Mouse (Mus musculus): Measurements from ENCODE around the gene Hyal1. TPM values are rescaled to one million over a fixed set of nuclear protein-coding genes. Genes with fewer than 3 reads are reported as not detected.
"Not testable (repeated sequence)": the region's sequence is repeated elsewhere in the genome, so short reads cannot be mapped to it uniquely, and the experiment has no call there.

Gene Hyal1
- polyA plus RNA-seq, 1 experiment from 2014 or later, result 8.5 TPM

DNA sequence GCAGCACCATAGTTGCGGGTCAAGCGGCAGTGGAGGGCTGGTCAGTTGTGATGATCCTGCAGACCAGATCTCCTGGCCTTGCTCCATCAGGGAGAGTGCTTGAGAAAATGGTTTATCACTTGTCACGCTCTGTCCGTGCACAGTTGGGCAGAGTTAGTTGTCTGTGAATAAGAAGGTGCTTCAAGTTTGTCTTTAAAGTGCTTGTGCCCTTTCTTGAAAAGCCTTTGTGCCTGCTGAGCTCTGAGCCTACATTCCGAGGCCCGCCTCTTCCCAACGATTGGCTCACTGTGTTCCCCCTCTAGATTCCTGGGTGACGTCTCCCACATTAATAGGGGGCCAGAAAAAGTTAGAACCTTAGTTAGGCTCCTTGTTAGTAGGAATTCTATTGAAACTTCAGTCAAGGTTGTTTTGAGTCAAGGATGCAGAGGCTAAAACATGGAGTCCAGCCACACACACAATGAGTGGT lies 24.8 kb upstream of the Hyal1 start:
- Histone ChIP-seq H3K4me1 (replicated peaks) (peaks cover 61% of the 10 kb centered on the region), H3K27me3 (peaks cover 56% of the 10 kb centered on the region)

DNA sequence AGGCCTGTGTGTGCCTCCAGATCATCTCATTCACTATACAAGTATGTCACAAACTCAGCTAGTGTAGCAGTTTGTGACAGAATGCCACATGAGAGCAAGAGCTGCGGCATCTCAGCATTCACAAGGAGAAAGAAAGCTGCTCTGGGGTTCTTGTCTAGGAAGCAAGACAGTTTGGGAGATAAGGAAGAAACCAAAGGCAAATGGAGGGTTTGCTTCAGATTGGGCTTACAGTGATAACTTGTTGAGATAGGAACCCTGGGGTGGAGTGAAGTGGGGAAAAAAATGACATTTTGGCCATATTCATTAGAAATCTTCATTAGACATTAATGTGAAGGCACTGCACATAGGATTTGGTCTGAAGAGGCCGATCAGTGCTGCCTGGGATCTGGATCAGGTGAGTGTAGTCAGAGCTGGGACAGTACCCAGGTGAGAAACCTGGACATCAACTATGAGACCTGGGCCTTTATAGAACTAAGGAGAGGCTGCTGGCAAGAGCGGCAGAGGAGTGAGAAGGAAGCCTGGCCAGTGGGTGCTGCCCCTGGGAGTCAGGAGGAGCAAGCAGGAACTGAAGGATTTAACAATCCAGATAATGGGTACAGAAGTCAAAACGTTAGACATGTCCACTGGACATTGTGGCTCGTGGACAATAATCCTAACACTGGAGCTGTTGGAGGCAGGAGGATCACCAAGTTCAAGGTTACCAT lies 23.9 kb upstream of the Hyal1 start:
- ATAC-seq (ENCODE audit: low read depth), result no peak
- H3K27ac ChIP-seq (replicated peaks), result no peak overlapping the region
- H3K27me3 ChIP-seq, result peaks cover 53% of the 10 kb centered on the region
- peak overlapping the region; percentile 97 for H3K4me2 ChIP-seq
- H3K4me1 ChIP-seq (replicated peaks), result peaks cover 54% of the 10 kb centered on the region
- no peaks in the 10 kb centered on the region for H3K9me3 ChIP-seq
- peak overlapping the region; percentile 80 for H3K4me3 ChIP-seq
- WGBS, result 75% methylated on average over 5 of the region's 5 CpGs
- H3K36me3 ChIP-seq, result peaks cover 9% of the 10 kb centered on the region
- H3K9ac ChIP-seq, result peak overlapping the region; percentile 81; the same call in 1 of the 2 replicates

More for the DNA sequence above, 24.8 kb upstream of the Hyal1 start:
- peak overlapping the region; percentile 97 for H3K4me2 ChIP-seq
- ATAC-seq (ENCODE audit: low read depth), result no peak
- H3K36me3 ChIP-seq, result peaks cover under 1% of the 10 kb centered on the region; the same call in 1 of the 2 replicates
- peak overlapping the region; percentile 68 for H3K9ac ChIP-seq
- no peaks in the 10 kb centered on the region for H3K9me3 ChIP-seq
- WGBS, result 8% methylated on average over 8 of the region's 8 CpGs
- peak overlapping the region; percentile 36 for H3K4me3 ChIP-seq
- H3K27ac ChIP-seq (replicated peaks), result 0 out of 2 replicates have a peak overlapping the region, but pooled peaks have one; percentile 28

DNA sequence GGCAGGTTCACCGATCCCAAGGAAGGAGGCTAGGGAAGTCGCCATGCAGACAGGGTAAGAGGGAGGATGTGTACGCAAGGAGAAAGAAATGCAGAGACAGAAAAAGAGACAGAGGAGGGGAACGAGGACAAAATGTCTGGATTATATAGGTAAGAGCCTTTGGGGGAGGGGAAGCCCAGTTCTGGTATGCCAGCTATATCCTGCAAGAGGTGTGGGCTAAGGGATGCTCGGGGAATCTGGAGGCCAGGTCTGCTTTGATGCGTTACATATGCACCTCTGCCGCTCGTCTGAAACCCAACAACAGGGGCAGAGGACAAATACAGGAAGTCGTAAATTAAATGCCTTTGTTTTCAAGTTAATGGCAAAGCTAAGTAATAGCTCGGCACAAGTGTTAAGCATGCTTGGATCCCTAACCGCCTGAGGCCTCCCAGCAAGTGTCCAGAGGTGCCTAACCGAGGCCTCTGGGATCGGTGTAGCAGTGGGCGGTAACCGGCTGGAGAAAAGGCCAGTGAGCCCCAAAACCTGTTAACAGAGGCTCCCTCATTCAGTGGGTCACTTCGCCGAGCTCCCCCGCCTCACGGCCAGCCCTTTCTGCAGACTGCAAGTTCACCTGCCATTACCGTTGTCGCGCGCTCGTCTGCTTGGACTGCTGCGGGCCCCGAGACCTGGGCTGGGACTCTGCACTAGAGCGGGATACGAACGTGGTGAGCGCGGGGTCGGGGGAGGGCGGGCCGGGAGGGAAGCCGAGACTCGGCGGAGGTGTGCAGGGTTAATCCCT lies 23.0 kb upstream of the Hyal1 start:
- WGBS, result 4% methylated on average over 37 of the region's 37 CpGs
- Histone ChIP-seq H3K9me3 (no peaks in the 10 kb centered on the region), H3K4me3 (peak overlapping the region; percentile 80), H3K4me1 (replicated peaks) (peaks cover 54% of the 10 kb centered on the region), H3K36me3 (peaks cover 18% of the 10 kb centered on the region), H3K4me2 (peak overlapping the region; percentile 97), H3K27ac (replicated peaks) (peak overlapping the region; percentile 84), H3K9ac (peak overlapping the region; percentile 81), H3K27me3 (peaks cover 45% of the 10 kb centered on the region)
- peak; percentile 80 for ATAC-seq (ENCODE audit: low read depth)

GRCm38 (mm10) chr9:107554319-107554825 lies 22.4 kb upstream of the Hyal1 start:
- Histone ChIP-seq H3K36me3 (peaks cover 25% of the 10 kb centered on the region), H3K4me2 (peak overlapping the region; percentile 97), H3K4me1 (replicated peaks) (peaks cover 54% of the 10 kb centered on the region), H3K9me3 (no peaks in the 10 kb centered on the region), H3K27me3 (peaks cover 38% of the 10 kb centered on the region), H3K9ac (peak overlapping the region; percentile 85), H3K27ac (replicated peaks) (peak overlapping the region; percentile 93), H3K4me3 (peak overlapping the region; percentile 80)
- under 1% methylated on average over 53 of the region's 53 CpGs for WGBS
- ATAC-seq (ENCODE audit: low read depth), result peak; percentile 95

- peak; percentile 55 for ATAC-seq (ENCODE audit: low read depth)
- under 1% methylated on average over 23 of the region's 23 CpGs for WGBS
- Histone ChIP-seq H3K4me2 (peak overlapping the region; percentile 97), H3K4me3 (peak overlapping the region; percentile 80), H3K36me3 (peaks cover 31% of the 10 kb centered on the region), H3K27ac (replicated peaks) (peak overlapping the region; percentile 93), H3K9ac (peak overlapping the region; percentile 85), H3K27me3 (peaks cover 31% of the 10 kb centered on the region), H3K4me1 (replicated peaks) (peaks cover 54% of the 10 kb centered on the region), H3K9me3 (no peaks in the 10 kb centered on the region)
Observed at GRCm38 (mm10) chr9:107555031-107555457, 21.7 kb upstream of the Hyal1 start.

- H3K27ac ChIP-seq (replicated peaks), result no peak overlapping the region
- WGBS, result 55% methylated on average over 2 of the region's 2 CpGs
Observed at GRCm38 (mm10) chr9:107555701-107556100, 21.0 kb upstream of the Hyal1 start.

DNA sequence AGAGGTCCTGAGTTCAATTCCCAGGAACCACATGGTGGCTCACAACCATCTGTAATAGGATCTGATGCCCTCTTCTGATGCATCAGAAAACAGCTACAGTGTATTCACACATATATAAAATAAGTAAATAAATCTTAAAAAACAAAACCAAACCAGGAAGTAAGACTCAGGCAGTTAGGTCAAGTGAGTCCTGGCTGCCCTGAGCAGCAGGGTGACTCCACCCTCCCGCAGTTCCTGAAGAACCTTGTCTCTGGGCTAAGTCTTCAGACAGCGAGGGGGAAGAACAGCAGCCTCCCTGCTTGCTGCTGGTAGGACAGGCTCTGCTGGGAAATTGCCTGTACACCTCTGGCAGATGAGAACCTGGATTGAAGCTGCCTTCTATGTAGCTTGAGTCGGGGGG lies 20.4 kb upstream of the Hyal1 start:
- H3K9ac ChIP-seq, result peak overlapping the region; percentile 85

More at GRCm38 (mm10) chr9:107555701-107556100, 21.0 kb upstream of the Hyal1 start:
- peak overlapping the region; percentile 80 for H3K4me3 ChIP-seq
- peaks cover 25% of the 10 kb centered on the region for H3K27me3 ChIP-seq
- no peaks in the 10 kb centered on the region for H3K9me3 ChIP-seq
- H3K36me3 ChIP-seq, result peaks cover 38% of the 10 kb centered on the region
- no peak for ATAC-seq (ENCODE audit: low read depth)
- peaks cover 52% of the 10 kb centered on the region for H3K4me1 ChIP-seq (replicated peaks)
- peak overlapping the region; percentile 97 for H3K4me2 ChIP-seq
- peak overlapping the region; percentile 85 for H3K9ac ChIP-seq

GRCm38 (mm10) chr9:107563029-107563581 lies 13.6 kb upstream of the Hyal1 start, which contains the start of gene Tusc2:
Gene Tusc2, plus strand, starts transcription at chr9:107563255.
- peak within 1 kb of the TSS; percentile 95 for H3K9ac ChIP-seq
- H3K9me3 ChIP-seq, result no peaks in the 10 kb centered on the region
- under 1% methylated on average over 46 of the region's 46 CpGs for WGBS
- peak within 1 kb of the TSS; percentile 97 for H3K4me3 ChIP-seq
- peak within 1 kb of the TSS; percentile 80 for H3K27ac ChIP-seq (replicated peaks)
- peak within 1 kb of the TSS; percentile 78 for H3K4me2 ChIP-seq
- peaks cover 43% of the 10 kb centered on the region for H3K4me1 ChIP-seq (replicated peaks)
- no peaks in the 10 kb centered on the region for H3K27me3 ChIP-seq
- ATAC-seq (ENCODE audit: low read depth), result peak; percentile 94
- H3K36me3 ChIP-seq, result peaks cover 69% of the 10 kb centered on the region

More for the DNA sequence above, 20.4 kb upstream of the Hyal1 start:
- Histone ChIP-seq H3K4me3 (no peak overlapping the region), H3K4me1 (replicated peaks) (peaks cover 45% of the 10 kb centered on the region), H3K36me3 (peaks cover 44% of the 10 kb centered on the region), H3K9me3 (no peaks in the 10 kb centered on the region), H3K27me3 (peaks cover 18% of the 10 kb centered on the region), H3K27ac (replicated peaks) (no peak overlapping the region), H3K4me2 (peak overlapping the region; percentile 97)
- no peak for ATAC-seq (ENCODE audit: low read depth)
- WGBS, result 84% methylated on average over 3 of the region's 3 CpGs

DNA sequence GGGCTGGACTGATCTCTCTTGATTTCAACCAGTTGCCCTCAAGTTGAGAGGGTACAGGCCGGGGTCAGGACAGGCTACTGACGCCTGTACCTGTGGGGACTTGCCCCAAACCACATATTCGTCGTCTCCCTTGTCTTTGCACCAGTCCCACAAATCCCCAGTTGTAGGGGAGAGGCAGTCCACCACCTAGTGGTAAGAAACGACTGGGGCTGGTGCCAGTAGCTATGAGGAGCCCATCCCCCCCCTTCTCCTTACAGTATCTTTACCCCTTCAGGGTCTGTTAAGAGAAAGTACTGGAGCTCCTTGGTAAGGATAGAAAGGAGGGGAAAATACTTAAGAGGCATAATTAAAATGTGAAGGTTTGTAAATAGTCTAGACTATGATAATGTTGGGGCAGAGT lies 11.2 kb upstream of the Hyal1 start:
- WGBS, result 42% methylated on average over 5 of the region's 5 CpGs
- H3K4me2 ChIP-seq, result peak overlapping the region; percentile 78
- H3K36me3 ChIP-seq, result peaks cover 47% of the 10 kb centered on the region
- H3K9me3 ChIP-seq; H3K4me3 ChIP-seq; ATAC-seq (ENCODE audit: low read depth); H3K9ac ChIP-seq; H3K27me3 ChIP-seq: not testable (repeated sequence)
- H3K27ac ChIP-seq (replicated peaks), result peak overlapping the region; percentile 23; the same call in 1 of the 2 replicates
- H3K4me1 ChIP-seq (replicated peaks), result peaks cover 56% of the 10 kb centered on the region

DNA sequence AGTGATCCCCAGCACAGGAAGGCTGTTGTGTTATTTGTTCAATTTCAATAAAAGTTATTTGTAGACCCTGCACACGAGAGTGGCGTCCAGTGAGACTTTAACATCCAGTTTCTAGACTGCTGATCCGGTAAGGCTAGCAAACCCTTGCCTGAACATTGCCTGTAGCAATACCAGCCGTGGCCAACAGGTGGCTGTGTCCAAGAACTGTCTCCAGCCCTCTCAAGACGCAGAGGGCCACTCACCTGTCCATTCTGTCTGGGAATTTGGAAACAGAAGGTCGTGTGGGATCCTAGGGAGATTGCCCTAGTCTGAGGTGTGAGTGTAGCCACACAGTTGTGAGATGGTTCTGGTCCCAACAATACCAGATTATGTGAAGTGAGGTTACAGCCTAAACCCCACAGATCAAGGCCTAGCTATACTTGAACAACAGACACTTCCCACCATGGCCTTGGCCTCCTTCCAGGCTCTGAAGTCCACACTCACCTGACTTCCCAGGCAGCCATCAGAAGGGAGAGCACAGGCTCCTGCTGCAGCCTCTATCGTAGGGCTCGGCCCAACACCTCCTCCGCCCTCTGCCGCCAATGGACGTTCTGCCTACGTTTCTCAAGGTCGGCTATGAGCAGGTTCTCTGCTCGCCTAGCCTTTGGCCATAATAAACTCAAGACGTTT lies 10.6 kb upstream of the Hyal1 start:
- Histone ChIP-seq H3K9ac (0 out of 2 replicates have a peak overlapping the region, but pooled peaks have one; percentile 26), H3K4me2 (peak overlapping the region; percentile 27), H3K9me3 (no peaks in the 10 kb centered on the region), H3K36me3 (peaks cover 47% of the 10 kb centered on the region), H3K27me3 (no peaks in the 10 kb centered on the region), H3K4me1 (replicated peaks) (peaks cover 63% of the 10 kb centered on the region), H3K4me3 (0 out of 2 replicates have a peak overlapping the region, but pooled peaks have one; percentile 9), H3K27ac (replicated peaks) (peak overlapping the region; percentile 63; the same call in 1 of the 2 replicates)
- 60% methylated on average over 15 of the region's 15 CpGs for WGBS
- ATAC-seq (ENCODE audit: low read depth), result no peak

DNA sequence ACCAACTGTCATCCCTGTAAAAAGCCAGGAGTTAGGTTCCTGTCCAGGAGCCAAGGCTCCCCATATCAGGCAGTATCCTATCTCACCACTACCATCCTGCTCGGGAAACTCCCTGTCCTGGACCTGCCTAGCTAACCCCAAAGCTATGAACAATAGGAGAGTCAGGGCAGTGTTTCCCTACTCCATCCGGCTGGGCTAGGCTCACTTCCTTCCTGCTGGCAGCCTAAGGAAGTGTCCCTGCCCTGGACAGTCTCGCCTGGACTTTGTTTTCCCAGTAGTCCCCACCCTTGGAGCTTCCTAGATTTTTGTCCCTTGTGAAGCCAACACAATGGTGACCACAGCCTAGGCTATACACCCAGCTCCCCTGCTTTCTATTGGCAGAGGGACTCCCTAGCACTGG lies 9.9 kb upstream of the Hyal1 start:
- Histone ChIP-seq H3K4me3 (no peak overlapping the region), H3K4me1 (replicated peaks) (peaks cover 69% of the 10 kb centered on the region), H3K9ac (no peak overlapping the region), H3K36me3 (peaks cover 47% of the 10 kb centered on the region), H3K9me3 (no peaks in the 10 kb centered on the region), H3K4me2 (peak overlapping the region; percentile 96; the same call in 1 of the 2 replicates), H3K27ac (replicated peaks) (peak overlapping the region; percentile 84; the same call in 1 of the 2 replicates), H3K27me3 (no peaks in the 10 kb centered on the region)
- WGBS, result 64% methylated on average over 3 of the region's 3 CpGs
- ATAC-seq (ENCODE audit: low read depth), result no peak
